Mouse (Mus musculus) layer of hippocampus, adult 9-11 months (tissue): Measurements from ENCODE around the gene Iqschfp.

Experiments
- DNase-seq: peaks from one replicate; pipeline ENCODE4 v3.0.0; 2022

Gene Iqschfp

DNA sequence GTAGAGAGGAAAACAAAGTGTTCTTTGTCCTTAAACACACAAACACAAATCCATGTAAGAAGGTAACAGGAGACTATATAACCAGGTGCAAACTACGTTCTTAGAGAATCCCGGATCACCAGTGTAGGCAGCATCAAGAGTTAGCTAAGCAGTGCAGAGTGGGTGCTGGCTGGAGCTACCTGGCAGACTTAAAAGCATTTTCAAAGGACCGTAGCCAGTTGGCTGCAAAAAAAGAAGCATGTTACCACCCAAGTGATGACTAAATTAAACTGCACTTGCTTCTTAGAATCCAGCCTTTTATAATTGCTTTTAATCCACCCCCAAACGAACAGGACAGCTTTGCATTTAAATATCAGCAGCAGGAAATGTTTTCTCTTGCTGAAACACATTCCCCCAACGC lies 574.6 kb downstream of the Iqschfp start:
- DNase-seq, result peak; percentile 81

DNA sequence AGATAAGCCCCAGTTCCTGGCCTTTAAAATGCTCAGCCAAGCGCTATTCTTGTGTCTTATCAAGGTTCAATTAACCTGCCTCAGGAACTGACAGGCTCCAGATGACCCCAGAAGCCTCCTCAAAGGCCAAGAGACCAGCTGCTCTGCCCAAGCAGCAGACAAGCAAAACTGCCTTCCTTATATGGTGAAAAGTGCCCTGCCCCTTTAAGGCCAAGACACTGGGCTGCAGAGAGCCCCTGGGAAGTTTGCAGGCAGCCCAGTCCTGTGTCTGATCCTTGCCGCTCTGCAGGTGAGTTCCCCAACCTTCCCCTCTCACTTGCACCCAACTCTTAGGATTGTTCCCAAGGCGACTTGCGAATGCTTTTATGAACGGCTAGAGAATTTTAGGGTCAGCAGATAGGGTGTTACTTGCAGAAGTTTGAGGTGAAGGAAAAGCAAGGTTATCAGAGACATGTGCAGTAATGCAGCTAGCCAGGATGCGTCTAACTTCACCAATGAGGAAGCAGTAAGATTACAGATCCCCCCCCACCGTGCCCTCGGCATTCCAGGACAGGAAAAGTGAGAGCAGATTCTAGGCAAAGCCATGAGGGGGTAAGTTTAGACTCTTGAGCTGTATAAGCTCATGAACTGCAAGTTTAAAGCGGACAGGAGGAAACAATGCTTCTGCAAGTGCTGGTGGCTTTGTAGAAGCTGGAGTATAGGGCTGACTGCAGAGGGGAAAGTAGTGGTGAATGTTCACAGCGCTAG lies 576.1 kb downstream of the Iqschfp start:
- no peak for DNase-seq

- no peak for DNase-seq
These were observed 577.6 kb downstream of the Iqschfp start for GRCm38 (mm10) chr3:68469643-68470042.

GRCm38 (mm10) chr3:68470061-68470460 lies 578.0 kb downstream of the Iqschfp start:
- DNase-seq, result no peak

- DNase-seq, result no peak
These were observed 578.6 kb downstream of the Iqschfp start for GRCm38 (mm10) chr3:68470622-68471021.

DNA sequence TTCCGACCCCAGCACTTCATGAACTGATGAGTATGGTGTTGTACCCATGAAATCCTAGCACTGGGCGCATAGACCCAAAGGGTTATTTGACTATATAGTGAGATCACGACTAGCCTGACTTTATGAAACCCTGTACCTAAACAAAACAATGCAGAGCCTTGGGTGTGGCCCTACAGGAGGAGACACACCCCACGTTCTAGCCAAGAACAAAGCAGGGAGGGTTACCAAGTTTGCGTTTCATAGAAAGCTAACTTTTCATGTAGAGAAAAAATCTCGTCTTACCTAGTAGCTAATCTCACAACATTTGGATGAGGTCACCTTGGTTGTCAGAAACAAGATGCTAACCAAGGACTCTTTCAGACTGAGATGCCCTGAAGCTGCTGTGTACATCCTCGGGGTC lies 584.3 kb downstream of the Iqschfp start:
- DNase-seq, result no peak

GRCm38 (mm10) chr3:68477478-68477877 lies 585.4 kb downstream of the Iqschfp start:
- DNase-seq, result no peak

- DNase-seq, result peak; percentile 68
These were observed 587.2 kb downstream of the Iqschfp start for GRCm38 (mm10) chr3:68479266-68479665.

GRCm38 (mm10) chr3:68483517-68483916 lies 591.5 kb downstream of the Iqschfp start:
- DNase-seq, result no peak

DNA sequence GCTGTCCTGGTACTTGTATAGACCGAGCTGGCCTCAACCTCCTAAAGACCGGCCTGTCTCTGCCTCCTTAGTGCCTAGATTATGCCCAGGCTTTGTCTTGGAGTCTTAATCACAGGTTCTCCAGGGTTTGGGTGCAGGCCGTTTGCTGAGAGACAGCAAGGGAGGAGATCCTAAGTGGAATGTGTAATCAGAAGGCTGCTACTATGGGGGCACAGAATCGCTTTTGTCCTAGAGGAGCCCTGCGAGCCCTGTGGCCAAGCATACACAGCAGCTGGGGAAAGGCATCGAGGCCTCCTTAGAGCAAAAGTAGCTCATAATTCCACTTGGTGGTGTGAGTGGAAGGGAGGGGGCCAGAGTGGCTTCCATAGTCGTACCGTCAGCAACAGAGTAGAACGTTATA lies 592.0 kb downstream of the Iqschfp start:
- no peak for DNase-seq

DNA sequence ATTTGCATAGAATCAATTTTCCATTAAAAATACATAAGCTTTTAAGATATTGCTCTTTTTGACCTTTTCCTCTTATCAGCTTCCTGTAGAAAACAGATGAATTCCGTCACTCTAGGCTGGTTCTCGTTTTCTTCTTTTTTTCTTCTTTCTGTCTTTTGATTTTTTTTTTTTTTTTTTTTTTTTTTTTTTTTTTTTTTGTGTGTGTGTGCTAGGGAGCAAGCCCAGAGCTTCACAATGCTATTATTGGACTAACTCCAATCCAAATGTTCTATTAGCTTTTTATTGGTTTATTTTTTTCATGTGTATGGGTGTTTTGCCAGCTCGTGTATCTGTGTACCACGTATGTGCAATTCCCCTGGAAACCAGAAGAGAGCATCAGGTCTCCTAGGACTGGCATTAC lies 592.5 kb downstream of the Iqschfp start:
- no peak for DNase-seq

DNA sequence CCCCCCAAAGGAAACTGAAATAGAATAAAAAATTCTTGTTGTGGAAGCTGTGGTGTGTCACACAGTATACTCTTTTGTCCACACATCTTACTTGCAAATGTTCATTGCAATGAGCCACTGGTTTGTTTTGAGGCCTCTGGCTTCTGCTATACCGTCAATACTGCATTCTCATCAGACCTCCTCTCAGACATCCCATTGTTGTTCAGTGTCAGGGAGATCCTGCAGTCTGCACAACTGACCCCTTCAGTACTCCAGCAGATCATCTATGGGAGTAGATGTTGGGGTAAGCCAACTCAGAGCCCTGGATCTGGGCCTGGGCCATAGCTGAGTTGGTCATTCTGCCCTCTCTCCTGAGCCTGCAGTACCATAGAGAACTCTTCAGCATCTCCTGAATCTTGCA lies 595.6 kb downstream of the Iqschfp start:
- DNase-seq, result peak; percentile 74

DNA sequence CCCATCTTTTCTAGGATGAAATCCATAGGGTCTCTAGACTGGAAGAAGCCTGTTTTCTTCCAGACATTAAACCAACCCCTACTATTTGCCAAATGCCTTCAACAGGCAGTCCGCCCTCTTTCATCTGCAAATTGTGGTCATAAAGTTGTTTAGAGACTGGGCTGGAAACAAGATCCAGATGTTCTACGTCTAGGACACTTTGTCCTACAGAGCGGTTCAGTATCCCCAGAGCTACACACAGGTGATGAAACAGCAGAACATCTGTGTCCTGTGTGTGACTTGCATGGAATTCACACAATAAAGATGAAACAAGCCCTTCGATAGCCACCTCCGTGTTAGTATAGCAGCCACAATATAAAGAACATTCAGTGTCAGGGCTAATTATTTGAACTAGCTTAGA lies 596.3 kb downstream of the Iqschfp start:
- DNase-seq, result no peak

- no peak for DNase-seq
These were observed 599.5 kb downstream of the Iqschfp start for GRCm38 (mm10) chr3:68491516-68491915.

- DNase-seq, result no peak
These were observed 600.0 kb downstream of the Iqschfp start for GRCm38 (mm10) chr3:68492066-68492465.

DNA sequence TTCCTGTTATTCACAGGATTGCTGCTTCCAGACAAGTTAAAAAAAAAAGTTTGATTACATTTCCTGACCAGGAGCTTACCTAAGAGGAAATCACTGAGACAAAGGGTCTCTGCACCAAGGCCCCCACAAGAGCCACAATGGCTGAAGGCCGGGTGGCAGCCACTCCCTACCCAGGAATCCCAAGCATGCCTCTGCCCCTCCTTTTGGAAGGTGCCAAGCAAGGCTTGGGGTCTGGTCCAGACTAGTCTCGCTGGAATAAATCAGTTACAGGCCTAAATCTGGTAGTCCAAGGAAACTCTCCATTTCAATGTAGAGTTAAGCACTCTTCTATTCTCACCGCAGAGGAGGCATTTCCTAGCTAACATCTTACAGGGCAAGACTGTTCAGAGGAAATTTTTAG lies 600.5 kb downstream of the Iqschfp start:
- no peak for DNase-seq

- DNase-seq, result no peak
These were observed 601.1 kb downstream of the Iqschfp start for GRCm38 (mm10) chr3:68493170-68493585.

DNA sequence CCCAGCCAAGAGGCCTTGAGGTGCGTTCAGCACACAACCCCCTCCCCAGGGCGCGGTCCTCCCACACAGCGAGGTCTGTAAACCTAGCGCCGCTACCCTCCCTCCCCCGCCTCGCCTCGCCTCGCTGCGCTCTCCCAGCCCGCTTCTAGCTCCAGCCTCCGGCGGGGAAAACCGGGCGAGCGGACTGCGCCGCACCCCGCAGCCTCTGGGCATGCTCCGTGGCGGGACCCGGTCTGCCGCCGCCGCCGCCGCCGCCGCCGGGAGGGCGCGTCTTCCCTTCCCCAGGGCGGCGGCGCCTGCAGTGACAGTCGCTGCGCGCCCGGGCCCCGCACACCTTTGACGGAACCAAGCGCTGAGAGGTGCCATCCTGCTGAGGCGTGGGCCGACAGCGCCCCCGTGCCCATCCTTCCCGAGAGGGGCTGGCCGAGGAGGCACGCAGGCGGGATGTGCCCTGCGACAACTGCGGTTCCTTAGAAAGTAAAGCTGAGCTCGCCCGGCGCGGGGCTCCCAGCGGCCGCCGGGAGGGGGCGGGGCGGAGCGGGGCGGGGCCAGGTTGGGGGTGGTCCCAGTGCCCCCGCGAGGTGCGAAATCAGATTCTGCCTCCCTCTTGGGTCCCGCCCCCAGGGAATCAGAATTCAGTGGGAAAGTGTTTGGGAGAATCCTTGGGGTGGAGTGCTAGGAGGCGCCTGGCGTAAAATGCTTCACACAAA lies 601.7 kb downstream of the Iqschfp start:
- peak; percentile 70 for DNase-seq

DNA sequence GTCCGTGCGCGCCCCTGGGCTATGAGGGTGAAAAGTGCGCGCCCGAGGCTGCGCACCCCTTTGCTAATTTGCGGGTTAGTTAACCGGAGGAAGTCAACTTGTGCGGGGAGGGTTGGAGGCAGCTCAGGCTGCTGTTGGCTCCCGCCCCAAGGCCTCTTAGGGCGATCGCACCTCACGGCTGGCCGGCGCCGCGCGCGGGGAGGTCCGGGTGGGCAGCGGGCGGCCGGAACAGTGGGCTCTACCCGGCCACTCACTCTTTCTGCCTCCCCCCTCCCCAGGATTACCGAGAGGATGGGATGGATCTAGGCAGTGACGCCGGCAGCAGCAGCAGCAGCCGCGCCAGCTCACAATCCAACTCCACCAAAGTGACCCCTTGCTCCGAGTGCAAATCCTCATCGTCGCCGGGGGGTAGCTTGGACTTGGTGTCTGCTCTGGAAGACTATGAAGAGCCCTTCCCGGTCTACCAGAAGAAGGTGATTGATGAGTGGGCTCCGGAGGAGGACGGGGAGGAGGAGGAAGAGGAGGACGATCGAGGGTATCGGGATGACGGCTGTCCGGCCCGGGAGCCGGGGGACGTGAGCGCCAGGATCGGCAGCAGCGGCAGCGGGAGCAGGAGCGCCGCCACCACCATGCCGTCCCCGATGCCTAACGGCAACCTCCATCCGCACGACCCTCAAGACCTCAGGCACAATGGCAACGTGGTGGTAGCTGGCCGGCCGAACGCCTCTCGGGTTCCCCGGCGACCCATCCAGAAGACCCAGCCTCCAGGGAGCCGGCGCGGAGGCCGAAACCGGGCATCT lies 602.5 kb downstream of the Iqschfp start:
- no peak for DNase-seq

DNA sequence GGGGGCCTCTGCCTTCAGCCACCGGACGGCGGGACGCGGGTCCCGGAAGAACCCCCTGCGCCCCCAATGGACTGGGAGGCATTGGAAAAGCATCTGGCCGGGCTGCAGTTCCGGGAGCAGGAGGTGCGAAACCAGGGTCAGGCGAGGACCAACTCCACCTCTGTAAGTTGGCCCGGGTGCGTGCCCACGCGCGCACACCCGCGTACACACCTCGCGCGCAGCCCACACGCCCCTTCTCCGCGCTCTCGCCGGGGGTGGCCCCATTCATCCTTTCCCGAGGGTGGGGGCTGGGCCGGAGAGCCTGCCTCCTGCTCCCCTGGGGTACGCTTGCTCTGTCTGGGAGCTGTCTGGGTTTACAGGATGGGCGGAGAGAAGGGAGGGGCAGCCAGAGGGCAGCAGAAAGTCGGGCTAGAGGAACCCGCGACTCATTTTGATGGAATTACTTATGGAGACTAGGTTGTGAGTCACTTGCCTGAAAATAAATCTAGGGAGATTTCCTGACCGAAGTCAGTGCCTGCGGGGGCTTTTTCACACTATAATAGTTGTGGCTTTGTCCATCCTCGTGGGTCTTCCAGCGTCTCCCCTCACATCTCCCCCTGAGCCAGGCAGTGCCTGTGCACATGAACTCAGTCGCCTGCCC lies 603.2 kb downstream of the Iqschfp start:
- peak; percentile 65 for DNase-seq

DNA sequence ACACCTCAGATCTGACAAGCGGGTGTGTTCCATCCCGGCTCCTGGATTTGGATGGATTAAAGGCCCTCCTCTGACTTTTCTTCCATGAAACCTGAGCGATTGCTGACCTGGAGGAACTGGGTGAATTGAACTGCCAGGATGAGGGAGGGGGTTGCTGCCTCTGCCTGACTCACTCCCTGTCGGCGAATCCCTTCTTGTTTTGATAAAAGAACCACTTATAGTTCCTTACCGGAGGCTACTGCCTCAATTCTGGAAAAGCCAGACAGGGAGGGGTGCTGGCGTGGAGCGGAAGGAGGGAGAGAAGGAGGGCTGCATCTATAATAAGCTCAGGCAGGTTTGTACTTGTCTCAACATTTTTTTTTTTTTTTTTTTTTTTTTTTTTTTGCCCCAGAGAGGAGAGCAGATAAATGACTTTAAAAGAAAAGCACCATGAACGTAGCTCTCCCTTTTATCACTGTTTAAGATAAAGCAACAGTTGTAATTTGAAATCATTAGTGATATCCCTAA lies 603.8 kb downstream of the Iqschfp start:
- no peak for DNase-seq

- no peak for DNase-seq
These were observed 604.5 kb downstream of the Iqschfp start for GRCm38 (mm10) chr3:68496513-68496912.
